Mouse (Mus musculus) spleen, adult 2 months (tissue): ENCODE results near the gene Lexm.

Experiments
- CTCF ChIP-seq: fragments of 200-500 bp; IDR thresholded peaks from 2 replicates; pipeline ENCODE4 v1.5.1; 2011; ENCODE audit warnings: mild to moderate bottlenecking, inconsistent platforms; ENCODE audit not compliant: insufficient read depth, insufficient read length, insufficient replicate concordance; ENCODE audit errors: extremely low read depth
- POLR2A ChIP-seq: fragments of 200-500 bp; IDR thresholded peaks from 2 replicates; pipeline ENCODE4 v1.6.1; 2011; ENCODE audit warnings: low read depth, low read length, inconsistent platforms

- TF ChIP-seq POLR2A (no peak), CTCF (no peak)
These were observed 56.7 kb downstream of the Lexm start for GRCm38 (mm10) chr4:106560213-106560845.
